Mouse (Mus musculus) midbrain, embryonic 10.5 days (tissue): ENCODE data around the gene Map3k12. TPM values are rescaled to one million over a fixed set of nuclear protein-coding genes. Genes with fewer than 3 reads are reported as not detected.

Source experiments
- DNase-seq: peaks from one replicate; pipeline ENCODE4 v3.0.0-alpha.2; 2017; ENCODE audit warnings: low spot score
- H3K27ac ChIP-seq: fragments of 300-500 bp; sonication (generic); replicated peaks from 2 replicates; pipeline ENCODE4 v1.5.1; 2016; ENCODE audit warnings: mild to moderate bottlenecking
- H3K27me3 ChIP-seq: fragments of 300-500 bp; sonication (generic); 2 replicates; pipeline ENCODE4 v1.6.1; 2016; ENCODE audit warnings: low read depth, mild to moderate bottlenecking; ENCODE audit not compliant: poor library complexity, severe bottlenecking
- H3K36me3 ChIP-seq: fragments of 300-500 bp; sonication (generic); 2 replicates; pipeline ENCODE4 v1.6.1; 2016; ENCODE audit warnings: mild to moderate bottlenecking, moderate library complexity
- H3K4me1 ChIP-seq: fragments of 300-500 bp; sonication (generic); 2 replicates; pipeline ENCODE4 v1.6.1; 2016
- H3K4me3 ChIP-seq: fragments of 300-500 bp; sonication (generic); 2 replicates; pipeline ENCODE4 v1.5.1; 2016; ENCODE audit warnings: mild to moderate bottlenecking, moderate library complexity
- H3K9me3 ChIP-seq: fragments of 300-500 bp; sonication (generic); replicated peaks from 2 replicates; pipeline ENCODE4 v1.6.1; 2016; ENCODE audit warnings: mild to moderate bottlenecking
- WGBS: fragments of 180-500 bp; shearing (Covaris S2); methylation state at CpG from one replicate; pipeline ENCODE4 v1.1.7; 2016; 5-methylcytosine and 5-hydroxymethylcytosine counted together
- polyA plus RNA-seq: library from polyadenylated mRNA; unstranded; fragments of >200 nt; fragmentation: Nextera tagmentation; extraction: Ambion mirVana; gene quantifications from 2 replicates; pipeline ENCODE4 v1.2.1, GENCODE M21; 2016

Map3k12 gene
- polyA plus RNA-seq, 1 experiment from 2014 or later, result 23.4 TPM

DNA sequence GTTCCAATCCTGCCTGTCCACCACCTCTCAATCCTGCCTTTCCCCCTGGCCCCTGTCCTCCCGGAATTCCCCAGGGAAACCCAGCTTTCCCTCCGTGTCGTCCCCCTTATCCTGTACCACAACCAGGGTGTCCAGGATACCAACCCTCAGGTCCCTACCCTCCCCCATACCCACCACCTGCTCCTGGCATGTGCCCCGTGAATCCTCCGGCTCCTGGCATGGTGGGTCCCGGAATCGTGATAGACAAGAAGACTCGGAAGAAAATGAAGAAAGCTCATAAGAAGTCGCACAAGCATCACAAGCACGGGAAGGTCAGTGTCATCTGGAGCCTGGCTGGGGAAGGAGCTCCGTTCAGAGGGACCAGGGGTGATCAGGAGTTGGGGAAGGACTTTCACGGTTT lies 56.5 kb downstream of the Map3k12 start:
- Histone ChIP-seq H3K4me1 (peaks cover 27% of the 10 kb centered on the region), H3K9me3 (no peaks in the 10 kb centered on the region), H3K27me3 (no peaks in the 10 kb centered on the region), H3K36me3 (peaks cover 16% of the 10 kb centered on the region), H3K4me3 (peak overlapping the region; percentile 57; the same call in 1 of the 2 replicates), H3K27ac (no peak overlapping the region)
- 86% methylated on average over 12 of the region's 12 CpGs for WGBS
- DNase-seq, result no peak

DNA sequence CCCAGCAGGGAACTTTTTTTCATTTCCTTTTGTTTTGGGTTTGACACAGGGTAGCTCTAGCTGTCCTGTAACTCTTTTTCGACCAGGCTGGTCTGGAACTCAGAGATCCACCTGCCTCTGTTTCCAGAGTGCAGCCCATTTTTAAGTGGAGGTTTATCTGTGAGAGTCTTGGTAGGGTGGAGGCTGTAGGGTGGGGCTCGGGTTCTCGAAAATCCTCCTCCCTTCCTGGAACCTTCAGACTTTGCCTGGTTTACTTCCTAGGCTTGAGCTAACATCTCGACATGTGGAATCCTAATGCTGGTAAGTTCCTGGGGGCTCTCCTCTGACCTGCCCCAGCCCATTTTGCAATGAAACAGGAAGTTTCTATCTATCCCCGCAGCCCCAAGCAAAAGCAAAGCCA lies 57.0 kb downstream of the Map3k12 start:
- Histone ChIP-seq H3K9me3 (no peaks in the 10 kb centered on the region), H3K27ac (no peak overlapping the region), H3K36me3 (peaks cover 16% of the 10 kb centered on the region), H3K4me3 (peak overlapping the region; percentile 57), H3K27me3 (no peaks in the 10 kb centered on the region), H3K4me1 (peaks cover 27% of the 10 kb centered on the region)
- DNase-seq, result no peak
- WGBS, result 69% methylated on average over 5 of the region's 5 CpGs

DNA sequence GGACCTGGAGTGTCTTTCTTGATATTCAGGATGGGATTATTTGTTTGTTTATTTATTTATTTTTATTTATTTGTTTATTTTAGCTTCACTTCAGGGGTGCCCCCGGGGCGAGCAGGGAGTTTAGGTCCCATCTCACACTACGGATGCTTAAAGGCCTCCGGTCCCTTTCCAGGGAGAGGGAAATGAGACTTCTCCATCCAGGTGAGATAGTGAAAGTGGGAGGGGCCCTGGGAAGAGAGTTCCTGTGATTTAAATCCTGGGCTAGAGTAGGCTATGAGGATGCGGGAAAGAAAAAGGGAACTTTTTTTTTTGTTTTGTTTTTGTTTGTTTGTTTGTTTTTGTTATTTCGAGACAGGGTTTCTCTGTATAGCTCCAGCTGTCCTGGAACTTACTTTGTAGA lies 57.5 kb downstream of the Map3k12 start:
- peak overlapping the region; percentile 66; the same call in 1 of the 2 replicates for H3K27ac ChIP-seq
- 37% methylated on average over 6 of the region's 6 CpGs for WGBS

DNA sequence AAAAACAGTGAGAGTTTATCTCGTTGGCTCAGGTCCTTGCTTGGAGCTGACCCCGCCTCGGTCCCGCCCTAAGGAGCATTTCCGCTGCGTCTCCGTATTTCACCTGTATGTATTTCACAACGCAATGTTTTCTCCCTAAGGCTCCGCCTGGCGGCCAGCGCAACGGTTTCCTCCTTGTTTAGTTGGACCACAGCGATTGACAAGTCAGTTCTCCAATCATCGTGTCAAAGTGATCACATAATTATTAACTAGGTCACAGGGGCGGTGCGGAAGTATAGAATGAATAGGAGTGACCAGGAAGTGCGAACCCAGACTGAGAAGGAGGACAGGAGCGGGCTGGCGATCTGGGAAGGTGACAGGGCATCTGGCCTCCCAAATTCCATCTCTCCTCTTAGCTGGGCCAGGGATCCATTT lies 58.0 kb downstream of the Map3k12 start, which contains the start of gene Prr13:
Gene Prr13 (plus strand): TSS at position 125 of the 414 bp plus-strand sequence.
- Histone ChIP-seq H3K27ac (peak within 1 kb of the TSS; percentile 66; the same call in 1 of the 2 replicates), H3K36me3 (peaks cover 16% of the 10 kb centered on the region), H3K4me3 (peak within 1 kb of the TSS; percentile 57), H3K27me3 (no peaks in the 10 kb centered on the region), H3K9me3 (no peaks in the 10 kb centered on the region), H3K4me1 (peaks cover 27% of the 10 kb centered on the region)
- under 1% methylated on average over 19 of the region's 19 CpGs for WGBS
- peak; percentile 84 for DNase-seq

More for the DNA sequence above, 57.5 kb downstream of the Map3k12 start:
- Histone ChIP-seq H3K4me1 (peaks cover 27% of the 10 kb centered on the region), H3K9me3 (no peaks in the 10 kb centered on the region), H3K36me3 (peaks cover 16% of the 10 kb centered on the region), H3K4me3 (peak overlapping the region; percentile 57), H3K27me3 (no peaks in the 10 kb centered on the region)
- no peak for DNase-seq

DNA sequence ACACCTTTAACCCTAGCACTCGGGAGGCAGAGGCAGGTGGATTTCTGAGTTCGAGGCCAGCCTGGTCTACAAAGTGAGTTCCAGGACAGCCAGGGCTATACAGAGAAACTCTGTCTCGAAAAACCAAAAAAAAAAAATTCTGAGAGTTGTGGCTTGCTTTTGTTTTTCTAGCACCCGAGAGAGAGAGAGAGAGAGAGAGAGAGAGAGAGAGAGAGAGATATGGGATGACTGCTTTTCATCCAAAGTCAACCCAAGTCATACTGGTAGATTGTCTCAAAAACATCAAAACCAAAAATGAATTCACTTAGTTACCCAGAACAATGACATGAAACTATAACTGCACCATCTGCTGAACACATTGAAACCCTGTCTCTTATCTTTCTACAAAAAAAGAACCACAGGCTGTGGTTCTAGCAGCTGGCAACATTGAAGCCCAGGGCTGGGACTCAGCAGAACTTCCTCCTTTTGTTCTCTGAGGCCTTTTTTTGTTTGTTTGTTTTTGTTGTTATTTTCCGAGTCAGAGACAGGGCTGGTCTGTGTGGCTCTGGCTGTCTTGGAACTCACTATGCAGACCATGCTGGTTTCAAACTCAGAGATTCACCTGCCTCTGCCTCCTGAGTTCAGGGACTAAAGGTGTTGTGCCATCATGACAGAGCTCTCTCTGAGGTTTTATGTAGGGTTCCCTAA lies 58.7 kb downstream of the Map3k12 start:
- H3K9me3 ChIP-seq, result no peaks in the 10 kb centered on the region
- H3K4me1 ChIP-seq, result peaks cover 27% of the 10 kb centered on the region
- H3K4me3 ChIP-seq, result peak overlapping the region; percentile 57
- DNase-seq, result no peak
- peaks cover 9% of the 10 kb centered on the region; the same call in 1 of the 2 replicates for H3K36me3 ChIP-seq
- no peaks in the 10 kb centered on the region for H3K27me3 ChIP-seq
- H3K27ac ChIP-seq, result 0 out of 2 replicates have a peak overlapping the region, but pooled peaks have one; percentile 66
- 80% methylated on average over 5 of the region's 5 CpGs for WGBS

DNA sequence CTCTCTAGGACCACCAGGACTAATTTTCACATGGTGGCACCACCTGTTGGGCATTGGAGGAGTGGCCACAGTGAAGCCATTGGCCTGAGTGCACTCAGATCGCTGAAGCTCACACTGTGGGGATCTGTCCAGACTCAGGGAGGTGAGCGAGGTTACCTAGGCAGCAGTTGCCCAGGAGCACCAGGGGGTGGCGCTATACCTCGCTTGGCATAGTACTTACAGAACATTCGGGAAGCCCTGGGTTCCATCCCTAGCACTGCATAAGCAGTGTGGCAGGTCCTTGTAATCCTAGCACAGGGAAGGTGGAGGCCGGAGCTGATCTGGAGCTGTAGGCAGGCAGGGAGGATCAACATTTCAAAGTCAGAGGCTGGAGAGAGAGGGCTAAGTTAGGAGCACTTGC lies 60.9 kb downstream of the Map3k12 start:
- DNase-seq, result peak; percentile 27
- H3K4me1 ChIP-seq, result peaks cover 28% of the 10 kb centered on the region
- H3K9me3 ChIP-seq, result no peaks in the 10 kb centered on the region
- H3K36me3 ChIP-seq, result no peaks in the 10 kb centered on the region
- no peaks in the 10 kb centered on the region for H3K27me3 ChIP-seq
- WGBS, result 40% methylated on average over 6 of the region's 6 CpGs
- H3K27ac ChIP-seq, result no peak overlapping the region
- no peak overlapping the region for H3K4me3 ChIP-seq

DNA sequence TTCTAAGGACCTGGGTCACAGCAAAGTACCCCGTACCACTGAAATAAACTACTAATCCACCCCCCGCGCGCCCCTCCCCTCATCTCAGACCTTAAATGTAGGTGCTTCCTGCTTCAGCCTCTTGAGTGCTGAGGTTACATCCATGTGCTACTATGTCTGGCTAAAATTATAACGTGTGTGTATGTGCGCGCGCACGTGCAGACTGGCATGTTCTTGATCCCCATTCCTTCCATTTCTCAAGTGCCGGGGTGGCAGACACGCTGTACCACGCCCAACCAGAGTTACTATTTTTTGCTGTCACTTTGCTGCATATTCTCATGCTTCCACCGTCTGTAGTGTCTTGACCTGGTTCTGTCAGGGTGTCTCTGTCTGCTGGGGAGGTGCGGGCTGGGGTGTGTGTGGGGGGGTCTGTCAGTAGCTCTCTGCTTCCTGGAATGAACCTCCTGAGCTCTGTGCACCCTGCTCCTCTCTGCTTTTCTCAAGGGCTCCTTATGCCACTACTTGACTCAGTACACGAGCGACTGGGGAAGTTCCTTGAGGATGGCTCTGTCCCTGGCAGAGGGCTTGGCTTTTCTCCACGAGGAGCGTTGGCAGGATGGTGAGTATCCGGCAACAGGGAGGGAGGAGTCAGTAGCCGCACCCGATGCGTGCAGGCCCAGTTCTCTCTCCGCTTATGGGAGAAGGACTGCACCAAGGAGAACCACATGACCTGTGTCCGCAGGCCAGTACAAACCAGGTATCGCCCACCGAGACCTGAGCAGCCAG lies 65.0 kb downstream of the Map3k12 start:
- H3K36me3 ChIP-seq, result no peaks in the 10 kb centered on the region
- H3K27ac ChIP-seq, result no peak overlapping the region
- H3K27me3 ChIP-seq, result no peaks in the 10 kb centered on the region
- H3K9me3 ChIP-seq, result no peaks in the 10 kb centered on the region
- 82% methylated on average over 26 of the region's 26 CpGs for WGBS
- DNase-seq, result no peak
- no peak overlapping the region for H3K4me3 ChIP-seq
- 0 out of 2 replicates have a peak, but pooled peaks cover 2% of the 10 kb centered on the region for H3K4me1 ChIP-seq

DNA sequence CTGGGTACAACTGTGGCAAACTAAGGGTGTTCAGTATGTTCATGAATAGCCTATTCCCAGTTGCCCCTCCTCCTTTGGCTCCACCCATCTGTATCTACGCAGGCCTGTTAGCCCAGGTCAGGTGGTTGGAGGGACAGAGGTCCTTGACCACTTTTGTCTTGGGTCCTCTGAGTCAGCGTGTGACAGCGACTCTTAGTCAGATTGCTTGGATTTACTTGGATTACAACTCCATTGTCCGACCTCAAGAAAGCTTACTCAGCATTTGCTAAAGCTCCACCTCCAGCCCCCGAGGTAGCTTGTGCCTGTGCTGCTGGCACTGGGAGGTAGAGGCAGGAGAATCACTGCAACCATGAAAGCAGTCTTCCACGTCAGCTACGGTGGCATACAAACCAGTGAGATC lies 65.9 kb downstream of the Map3k12 start:
- Histone ChIP-seq H3K36me3 (no peaks in the 10 kb centered on the region), H3K27ac (no peak overlapping the region), H3K4me3 (no peak overlapping the region), H3K27me3 (no peaks in the 10 kb centered on the region), H3K9me3 (no peaks in the 10 kb centered on the region), H3K4me1 (peaks cover 7% of the 10 kb centered on the region)
- DNase-seq, result no peak
- 32% methylated on average over 7 of the region's 7 CpGs for WGBS

DNA sequence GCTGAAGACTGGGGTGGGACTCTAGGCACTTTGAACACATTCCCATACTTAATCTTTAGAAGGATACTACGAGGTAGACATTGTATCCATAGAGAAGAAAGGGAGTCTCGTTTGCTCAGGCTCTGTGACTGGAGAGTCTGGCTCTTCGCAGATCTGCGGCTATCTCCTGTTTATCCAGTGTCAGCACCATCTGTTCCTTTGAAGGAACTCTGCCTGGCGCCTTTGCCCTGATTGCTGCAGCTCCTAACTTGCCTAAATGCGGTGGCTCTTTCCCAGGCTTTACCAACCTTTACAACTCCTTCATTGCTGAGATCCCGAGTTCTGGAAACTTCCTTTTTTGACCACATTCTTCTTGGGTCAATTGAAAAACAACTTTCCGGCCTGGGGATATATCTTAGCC lies 67.5 kb downstream of the Map3k12 start:
- 70% methylated on average over 8 of the region's 8 CpGs for WGBS
- Histone ChIP-seq H3K36me3 (no peaks in the 10 kb centered on the region), H3K4me1 (peaks cover 11% of the 10 kb centered on the region), H3K9me3 (no peaks in the 10 kb centered on the region), H3K4me3 (no peak overlapping the region), H3K27ac (no peak overlapping the region), H3K27me3 (no peaks in the 10 kb centered on the region)
- DNase-seq, result no peak

Other genes with a start within 250 kb of the Map3k12 start
- 0.35 and 0.41 TPM in 2 replicates for gene Gm9918, start 246.5 kb downstream of the Map3k12 start, polyA plus RNA-seq
- 59.2 and 63.2 TPM in 2 replicates for gene Mfsd5, start 237.6 kb downstream of the Map3k12 start, polyA plus RNA-seq
- gene Espl1, start 220.8 kb downstream of the Map3k12 start, polyA plus RNA-seq, result 47.4 and 54.4 TPM in 2 replicates
- 335 and 345 TPM in 2 replicates for gene Pfdn5, start 190.9 kb downstream of the Map3k12 start, polyA plus RNA-seq
- gene Myg1, start 185.4 kb downstream of the Map3k12 start, polyA plus RNA-seq, result 125 and 134 TPM in 2 replicates
- gene Aaas, start 166.3 kb downstream of the Map3k12 start, polyA plus RNA-seq, result 115 and 128 TPM in 2 replicates
- 0.59 and 0.66 TPM in 2 replicates for gene Sp7, start 149.9 kb downstream of the Map3k12 start, polyA plus RNA-seq
- gene Sp1, start 110.9 kb downstream of the Map3k12 start, polyA plus RNA-seq, result 7.9 and 8.9 TPM in 2 replicates
- gene Amhr2, start 71.7 kb downstream of the Map3k12 start, polyA plus RNA-seq, result 0.10 and 0.50 TPM in 2 replicates
- gene Prr13, start 58.0 kb downstream of the Map3k12 start, polyA plus RNA-seq, result 75.7 and 82.3 TPM in 2 replicates
- 194 and 201 TPM in 2 replicates for gene Pcbp2, start 46.5 kb downstream of the Map3k12 start, polyA plus RNA-seq
- gene Gm10337, start 13.3 kb downstream of the Map3k12 start, polyA plus RNA-seq, result 3.5 TPM in 1 of 2 replicates, not detected in the other
- gene Tarbp2, start 1.1 kb upstream of the Map3k12 start, polyA plus RNA-seq, result 133 and 143 TPM in 2 replicates
- gene Npff, start 7.9 kb upstream of the Map3k12 start, polyA plus RNA-seq, result 2.0 and 2.9 TPM in 2 replicates
- not detected in 2 replicates for gene Gm28047, start 108.0 kb upstream of the Map3k12 start, polyA plus RNA-seq
- 14.9 and 21.8 TPM in 2 replicates for gene Atf7, start 108.4 kb upstream of the Map3k12 start, polyA plus RNA-seq
- 62.3 and 73.7 TPM in 2 replicates for gene Atp5g2, start 155.3 kb upstream of the Map3k12 start, polyA plus RNA-seq
- gene Calcoco1, start 205.1 kb upstream of the Map3k12 start, polyA plus RNA-seq, result 26.0 and 31.1 TPM in 2 replicates